Comparison of ENCODE assay signal across 13 mouse cellular contexts in the genomic region with DNA sequence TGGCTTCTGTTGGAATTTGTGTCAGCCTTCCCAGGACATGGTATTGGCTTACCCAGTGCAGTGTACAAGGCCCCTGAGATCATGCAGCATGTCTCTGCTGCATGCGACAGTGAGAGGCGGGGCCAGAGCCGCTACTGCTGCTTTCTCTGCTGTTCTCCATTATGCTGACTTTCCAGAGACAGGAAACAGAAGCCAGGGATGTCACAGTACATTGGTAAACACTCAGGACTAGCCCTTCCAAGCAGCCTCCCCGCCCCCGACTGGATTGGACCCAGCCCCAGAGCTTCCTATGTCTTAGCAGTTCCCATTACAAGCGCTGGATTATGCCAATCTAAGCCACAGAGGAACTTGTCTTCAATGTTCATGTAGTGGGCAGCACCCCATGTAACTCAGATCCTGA. TPM values are rescaled to one million over a fixed set of nuclear protein-coding genes. Genes with fewer than 3 reads are reported as not detected.
DNase-seq lines count a peak whose midpoint lies in the region; ATAC-seq and TF ChIP-seq lines count a peak whose summit lies in the region.
"Had no signal": no experiment of that assay in that cellular context is flagged by ENCODE, and none has a peak within 500 bp of the region (broad histone marks: within the 10 kb centered on the region; RNA-seq: fewer than 3 reads in every experiment).

No protein-coding gene starts in this region.

- no peak for TF ChIP-seq POLR2A in kidney, adult 2 months (IDR thresholded peaks at IDR 0.05; ENCODE audit: low read depth, low read length)

- no peak overlapping the region for H3K4me3 ChIP-seq in kidney, adult 2 months (ENCODE audit: insufficient read depth, low read depth, low read length)
- H3K4me3 ChIP-seq in intestine, embryonic 15.5 days (replicated peaks): no peak overlapping the region

- no peak overlapping the region for H3K9ac ChIP-seq in intestine, embryonic 15.5 days

- H3K4me2 ChIP-seq in intestine, embryonic 15.5 days (replicated peaks): no peak overlapping the region

- ATAC-seq in intestine, embryonic 15.5 days: no peak
- ATAC-seq in granulocyte monocyte progenitor cell, adult 5-6 weeks (replicated peaks; ENCODE audit: poor library complexity, severe bottlenecking): no peak
- ATAC-seq: inflammation-experienced regulatory T-cells, adult 6 months had no signal

- no peaks in the 10 kb centered on the region for H3K9me3 ChIP-seq in intestine, embryonic 15.5 days

- TF ChIP-seq CTCF in kidney, adult 2 months (conservative IDR thresholded peaks at IDR 0.05; ENCODE audit: insufficient read depth, insufficient read length, low read depth, low read length): no peak

- H3K27ac ChIP-seq in kidney, adult 2 months (ENCODE audit: insufficient read depth, low read depth, low read length): peak overlapping the region; percentile 39; the same call in 1 of the 2 replicates
- peak overlapping the region; percentile 37 for H3K27ac ChIP-seq in intestine, embryonic 15.5 days

- H3K27me3 ChIP-seq in kidney, adult 2 months (replicated peaks; ENCODE audit: control insufficient read depth, insufficient read depth, low read length): no peaks in the 10 kb centered on the region
- no peaks in the 10 kb centered on the region for H3K27me3 ChIP-seq in intestine, embryonic 15.5 days (replicated peaks)

- H3K36me3 ChIP-seq in kidney, adult 2 months (ENCODE audit: control insufficient read depth, insufficient read depth, low read length): no peaks in the 10 kb centered on the region
- peaks cover 11% of the 10 kb centered on the region for H3K36me3 ChIP-seq in intestine, embryonic 15.5 days

- DNase-seq in cerebellum, adult 9-11 months: peak; percentile 27
- no peak for DNase-seq in cerebellum, adult 11 months
- DNase-seq in kidney, adult 2 months: peak; percentile 63
- DNase-seq in kidney, adult 11 months: no peak
- peak; percentile 63 for DNase-seq in lung, postnatal 14 days
- no peak for DNase-seq in frontal cortex, adult 2 months (ENCODE audit: extremely low spot score in 1 of 2, low spot score in 1 of 2)
- DNase-seq: adrenal gland, postnatal 10 days; cerebellum, adult 8-10 months; left cerebral cortex, postnatal 4 days; midbrain, embryonic 14.5 days had no signal

- H3K4me1 ChIP-seq in kidney, adult 2 months (ENCODE audit: control insufficient read depth, insufficient read depth, low read length): peaks cover 12% of the 10 kb centered on the region; the same call in 1 of the 2 replicates
- peaks cover 22% of the 10 kb centered on the region for H3K4me1 ChIP-seq in intestine, embryonic 15.5 days (replicated peaks)

- 52% methylated on average over 6 of the region's 6 CpGs for WGBS in kidney, adult 2 months
- WGBS in intestine, embryonic 15.5 days: 42% methylated on average over 6 of the region's 6 CpGs

RNA-seq across cellular contexts. Expression of gene Dnlz, which starts 3.7 kb away (rescaled TPM):
- polyA plus RNA-seq in kidney, adult 2 months (2012; rRNA removed): 26.9 and 28.8 TPM in 2 replicates
- 23.6 and 24.7 TPM in 2 replicates for polyA plus RNA-seq in intestine, embryonic 15.5 days (2015; fragmentation: Nextera tagmentation; extraction: Ambion mirVana)
- 35.2 and 37.1 TPM in 2 replicates for polyA plus RNA-seq in frontal cortex, adult 2 months (2012; rRNA removed)
- 9.5 and 10.4 TPM in 2 replicates for total RNA-seq in granulocyte monocyte progenitor cell, adult 5-6 weeks (2014; fragmentation: Nextera tagmentation)
- 5.9 and 7.6 TPM in 2 replicates for total RNA-seq in granulocyte monocyte progenitor cell, adult 5-6 weeks (2017)

RNA-seq across cellular contexts. Expression of gene Card9, which starts 12.5 kb away (rescaled TPM):
- polyA plus RNA-seq in kidney, adult 2 months (2012; rRNA removed): 2.1 and 2.5 TPM in 2 replicates
- 0.79 and 0.91 TPM in 2 replicates for polyA plus RNA-seq in intestine, embryonic 15.5 days (2015; fragmentation: Nextera tagmentation; extraction: Ambion mirVana)
- 6.6 TPM in 2 replicates for polyA plus RNA-seq in frontal cortex, adult 2 months (2012; rRNA removed)
- 42.3 and 55.8 TPM in 2 replicates for total RNA-seq in granulocyte monocyte progenitor cell, adult 5-6 weeks (2014; fragmentation: Nextera tagmentation)
- total RNA-seq in granulocyte monocyte progenitor cell, adult 5-6 weeks (2017): 121 and 122 TPM in 2 replicates

RNA-seq across cellular contexts. Expression of gene Snapc4, which starts 32.2 kb away (rescaled TPM):
- 21.9 and 25.2 TPM in 2 replicates for polyA plus RNA-seq in kidney, adult 2 months (2012; rRNA removed)
- polyA plus RNA-seq in intestine, embryonic 15.5 days (2015; fragmentation: Nextera tagmentation; extraction: Ambion mirVana): 19.7 and 25.2 TPM in 2 replicates
- polyA plus RNA-seq in frontal cortex, adult 2 months (2012; rRNA removed): 65.9 and 80.2 TPM in 2 replicates
- 23.4 and 56.4 TPM in 2 replicates for total RNA-seq in granulocyte monocyte progenitor cell, adult 5-6 weeks (2014; fragmentation: Nextera tagmentation)
- 25.9 and 46.0 TPM in 2 replicates for total RNA-seq in granulocyte monocyte progenitor cell, adult 5-6 weeks (2017)

RNA-seq across cellular contexts. Expression of gene Gpsm1, which starts 32.9 kb away (rescaled TPM):
- 9.3 and 13.1 TPM in 2 replicates for polyA plus RNA-seq in kidney, adult 2 months (2012; rRNA removed)
- 26.7 and 26.8 TPM in 2 replicates for polyA plus RNA-seq in intestine, embryonic 15.5 days (2015; fragmentation: Nextera tagmentation; extraction: Ambion mirVana)
- 248 and 275 TPM in 2 replicates for polyA plus RNA-seq in frontal cortex, adult 2 months (2012; rRNA removed)
- total RNA-seq in granulocyte monocyte progenitor cell, adult 5-6 weeks (2014; fragmentation: Nextera tagmentation): 7.0 and 16.3 TPM in 2 replicates
- total RNA-seq in granulocyte monocyte progenitor cell, adult 5-6 weeks (2017): 10.6 and 13.8 TPM in 2 replicates

RNA-seq across cellular contexts. Expression of gene Entr1, which starts 40.9 kb away (rescaled TPM):
- 102 and 110 TPM in 2 replicates for polyA plus RNA-seq in kidney, adult 2 months (2012; rRNA removed)
- polyA plus RNA-seq in intestine, embryonic 15.5 days (2015; fragmentation: Nextera tagmentation; extraction: Ambion mirVana): 88.2 and 90.6 TPM in 2 replicates
- 291 and 306 TPM in 2 replicates for polyA plus RNA-seq in frontal cortex, adult 2 months (2012; rRNA removed)
- 48.3 and 61.2 TPM in 2 replicates for total RNA-seq in granulocyte monocyte progenitor cell, adult 5-6 weeks (2014; fragmentation: Nextera tagmentation)
- total RNA-seq in granulocyte monocyte progenitor cell, adult 5-6 weeks (2017): 42.2 and 42.5 TPM in 2 replicates

Comparison
In these comparisons a context has a peak if more than half of its experiments do, and no peak if none do; other contexts are left out.
1. DNase-seq: peak in cerebellum, adult 9-11 months (single experiment), kidney, adult 2 months (single experiment) and lung, postnatal 14 days (single experiment); none in cerebellum, adult 11 months (single experiment), kidney, adult 11 months (single experiment) and frontal cortex, adult 2 months (0 of 2).